Mouse (Mus musculus) embryonic facial prominence, embryonic 14.5 days (tissue): Measurements from ENCODE around the gene Faim2. TPM values are rescaled to one million over a fixed set of nuclear protein-coding genes. Genes with fewer than 3 reads are reported as not detected.

ENCODE experiments used
- ATAC-seq: fragments of 200-750 bp; cut with Nextera tagmentation; 2 replicates; pipeline ENCODE4 v1.8.0; 2017; ENCODE audit warnings: low read depth, moderate number of reproducible peaks, moderate TSS enrichment
- DNase-seq: peaks from one replicate; pipeline ENCODE4 v3.0.0-alpha.2; 2015; ENCODE audit warnings: low spot score
- H3K27ac ChIP-seq: fragments of 300-500 bp; sonication (generic); replicated peaks from 2 replicates; pipeline ENCODE4 v1.5.1; 2014; ENCODE audit warnings: low read depth, mild to moderate bottlenecking, low read length, moderate library complexity
- H3K27me3 ChIP-seq: fragments of 300-500 bp; sonication (generic); replicated peaks from 2 replicates; pipeline ENCODE4 v1.6.1; 2014; ENCODE audit warnings: low read length; ENCODE audit not compliant: control insufficient read depth, insufficient read depth
- H3K36me3 ChIP-seq: fragments of 300-500 bp; sonication (generic); 2 replicates; pipeline ENCODE4 v1.6.1; 2014; ENCODE audit warnings: low read length, mixed read lengths; ENCODE audit not compliant: control insufficient read depth, insufficient read depth
- H3K4me1 ChIP-seq: fragments of 300-500 bp; sonication (generic); 2 replicates; pipeline ENCODE4 v1.6.1; 2014; ENCODE audit warnings: antibody characterized with exemption, low read length; ENCODE audit not compliant: control insufficient read depth, insufficient read depth
- H3K4me2 ChIP-seq: fragments of 300-500 bp; sonication (generic); 2 replicates; pipeline ENCODE4 v1.6.1; 2014; ENCODE audit warnings: low read depth, mild to moderate bottlenecking, low read length, moderate library complexity, mixed read lengths
- H3K4me3 ChIP-seq: fragments of 300-500 bp; sonication (generic); 2 replicates; pipeline ENCODE4 v1.5.1; 2014; ENCODE audit warnings: low read depth, mild to moderate bottlenecking, low read length
- H3K9ac ChIP-seq: fragments of 300-500 bp; sonication (generic); 2 replicates; pipeline ENCODE4 v1.6.1; 2014; ENCODE audit warnings: low read depth, mild to moderate bottlenecking, low read length, moderate library complexity, mixed read lengths
- H3K9me3 ChIP-seq: fragments of 300-500 bp; sonication (generic); 2 replicates; pipeline ENCODE4 v1.6.1; 2016; ENCODE audit warnings: low read length; ENCODE audit not compliant: control insufficient read depth
- WGBS: fragments of 180-500 bp; shearing (Covaris S2); extraction: QIAGEN DNeasy Blood & Tissue Kit; methylation state at CpG from one replicate; pipeline ENCODE4 v1.1.7; 2014; 5-methylcytosine and 5-hydroxymethylcytosine counted together
- polyA plus RNA-seq: library from polyadenylated mRNA; unstranded; fragments of >200 nt; fragmentation: Nextera tagmentation; extraction: Ambion mirVana; gene quantifications from 2 replicates; pipeline ENCODE4 v1.2.1, GENCODE M21; 2014

Faim2 gene
- polyA plus RNA-seq, 1 experiment from 2014 or later: 1.1 TPM

DNA sequence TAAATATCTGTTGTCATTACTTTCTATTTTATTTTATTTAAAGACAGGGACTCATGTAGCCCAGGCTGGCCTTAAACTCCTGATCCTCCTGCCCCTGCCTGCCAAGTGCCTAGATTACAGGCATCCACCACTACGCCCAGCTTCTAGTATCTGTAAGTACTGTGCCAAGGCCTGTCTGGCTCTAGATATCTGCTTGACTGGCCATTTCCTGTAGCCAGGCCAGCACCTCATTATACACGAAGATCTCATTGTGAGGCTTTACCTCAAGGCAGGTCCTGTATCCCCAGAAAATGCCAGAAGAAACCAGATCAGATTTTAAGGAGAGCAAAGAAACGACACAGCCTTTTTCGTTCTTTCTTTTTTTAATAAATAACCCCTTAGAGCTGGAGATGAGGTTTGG, 58.2 kb downstream of the Faim2 start:
- Histone ChIP-seq H3K9ac (no peak overlapping the region), H3K27ac (no peak overlapping the region), H3K9me3 (no peaks in the 10 kb centered on the region), H3K36me3 (peaks cover 26% of the 10 kb centered on the region), H3K27me3 (no peaks in the 10 kb centered on the region), H3K4me3 (no peak overlapping the region), H3K4me2 (no peak overlapping the region), H3K4me1 (peaks cover 9% of the 10 kb centered on the region)
- DNase-seq: no peak
- ATAC-seq: no peak
- 88% methylated on average over 4 of the region's 4 CpGs for WGBS

DNA sequence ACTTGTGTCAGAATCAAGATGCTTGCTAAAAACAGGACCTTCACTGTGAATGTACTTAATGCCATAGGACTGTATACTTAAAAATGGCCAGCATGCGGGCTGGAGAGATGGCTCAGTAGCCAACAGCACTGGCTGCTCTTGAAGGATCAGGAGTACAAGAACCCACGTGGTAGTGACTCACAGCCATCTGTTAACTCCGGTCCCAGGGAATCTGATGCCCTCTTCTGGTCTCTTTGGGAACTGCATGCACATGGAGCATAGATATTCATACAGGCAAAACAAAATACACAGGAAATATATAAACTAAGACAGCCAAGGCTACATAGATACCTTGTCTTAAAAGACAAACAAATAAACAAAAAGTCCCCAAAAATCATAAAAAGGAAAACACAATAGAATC, 58.9 kb downstream of the Faim2 start:
- H3K4me2 ChIP-seq: no peak overlapping the region
- H3K4me1 ChIP-seq: peaks cover 8% of the 10 kb centered on the region
- 42% methylated on average over 3 of the region's 3 CpGs for WGBS
- no peak overlapping the region for H3K4me3 ChIP-seq
- peaks cover 26% of the 10 kb centered on the region for H3K36me3 ChIP-seq
- no peaks in the 10 kb centered on the region for H3K9me3 ChIP-seq
- no peak overlapping the region for H3K27ac ChIP-seq
- H3K9ac ChIP-seq: no peak overlapping the region
- ATAC-seq (no peak), DNase-seq (peak; percentile 71)
- H3K27me3 ChIP-seq: no peaks in the 10 kb centered on the region

DNA sequence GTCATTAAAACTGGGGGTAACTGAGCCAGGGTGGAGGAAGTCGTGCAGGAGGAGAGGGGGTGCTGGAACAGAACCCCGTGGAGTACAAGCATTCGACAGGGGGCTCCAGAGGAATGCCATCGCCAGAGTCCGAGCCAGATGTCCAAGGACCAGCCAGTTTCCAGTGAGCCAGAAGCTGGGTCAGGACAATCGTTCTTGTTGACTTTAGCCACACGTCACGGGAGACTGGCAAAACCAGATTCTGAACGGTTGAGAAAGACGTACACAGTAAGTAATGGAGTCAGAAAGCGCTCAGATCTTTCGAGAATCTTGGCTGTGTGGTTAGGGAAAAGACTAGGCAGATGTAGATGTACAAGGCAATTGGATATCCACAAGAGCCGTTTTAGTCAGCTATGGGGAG, 64.8 kb downstream of the Faim2 start:
- H3K4me1 ChIP-seq: peaks cover 4% of the 10 kb centered on the region
- H3K4me3 ChIP-seq: no peak overlapping the region
- H3K9ac ChIP-seq: no peak overlapping the region
- ATAC-seq (no peak), DNase-seq (no peak)
- peak overlapping the region; percentile 67; the same call in 1 of the 2 replicates for H3K27ac ChIP-seq
- 52% methylated on average over 13 of the region's 13 CpGs for WGBS
- no peak overlapping the region for H3K4me2 ChIP-seq
- no peaks in the 10 kb centered on the region for H3K27me3 ChIP-seq
- 0 out of 2 replicates have a peak, but pooled peaks cover 8% of the 10 kb centered on the region for H3K36me3 ChIP-seq
- H3K9me3 ChIP-seq: no peaks in the 10 kb centered on the region

DNA sequence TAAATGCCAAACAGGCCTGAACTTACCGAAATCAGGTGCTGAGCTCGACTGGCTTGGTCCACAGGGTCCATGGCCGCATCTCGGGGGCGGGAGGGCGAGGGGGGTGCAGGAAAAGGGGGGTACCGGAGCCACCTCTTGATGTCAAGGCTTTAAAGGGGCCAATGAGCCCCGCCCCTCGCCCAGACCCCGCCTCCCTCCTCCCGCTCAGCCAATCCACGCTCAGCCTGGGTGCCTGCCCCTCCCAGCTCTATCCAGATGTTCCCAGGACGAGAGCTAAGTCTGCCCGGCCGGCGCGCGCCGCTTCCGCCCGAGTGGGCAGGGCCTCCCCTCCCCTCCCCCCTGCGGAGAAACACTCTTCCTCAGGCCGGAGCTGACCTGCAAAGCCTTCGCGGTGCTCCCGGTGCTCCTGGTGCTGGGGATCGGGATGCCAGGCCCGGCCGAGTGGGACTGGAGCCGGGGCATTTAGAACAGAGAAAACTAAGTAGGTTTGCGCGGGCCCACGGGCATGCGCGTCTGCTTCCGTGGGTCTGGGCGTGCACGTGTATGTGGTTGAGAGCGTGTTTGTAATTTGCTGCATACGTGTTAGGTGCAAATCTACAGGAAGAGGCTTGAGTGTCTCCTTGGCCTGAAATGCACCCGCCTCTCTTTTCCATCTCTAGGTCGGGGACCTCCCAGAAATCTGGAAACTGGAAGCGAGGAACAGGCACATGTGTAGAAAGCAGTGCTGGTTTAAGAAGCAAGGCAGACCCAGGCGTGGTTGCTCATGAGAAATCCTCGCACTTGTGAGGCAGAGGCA, 70.2 kb downstream of the Faim2 start, which contains the start of gene Nckap5l:
Gene Nckap5l, minus strand, starts transcription at position 143 of the 796 bp plus-strand sequence.
- Histone ChIP-seq H3K4me2 (peak within 1 kb of the TSS; percentile 61), H3K27me3 (no peaks in the 10 kb centered on the region), H3K9me3 (no peaks in the 10 kb centered on the region), H3K4me3 (peak within 1 kb of the TSS; percentile 85), H3K36me3 (0 out of 2 replicates have a peak, but pooled peaks cover 20% of the 10 kb centered on the region), H3K9ac (peak within 1 kb of the TSS; percentile 84), H3K27ac (peak within 1 kb of the TSS; percentile 93), H3K4me1 (peaks cover 24% of the 10 kb centered on the region)
- WGBS: under 1% methylated on average over 29 of the region's 45 CpGs
- ATAC-seq (peak; percentile 95), DNase-seq (peak; percentile 97)

DNA sequence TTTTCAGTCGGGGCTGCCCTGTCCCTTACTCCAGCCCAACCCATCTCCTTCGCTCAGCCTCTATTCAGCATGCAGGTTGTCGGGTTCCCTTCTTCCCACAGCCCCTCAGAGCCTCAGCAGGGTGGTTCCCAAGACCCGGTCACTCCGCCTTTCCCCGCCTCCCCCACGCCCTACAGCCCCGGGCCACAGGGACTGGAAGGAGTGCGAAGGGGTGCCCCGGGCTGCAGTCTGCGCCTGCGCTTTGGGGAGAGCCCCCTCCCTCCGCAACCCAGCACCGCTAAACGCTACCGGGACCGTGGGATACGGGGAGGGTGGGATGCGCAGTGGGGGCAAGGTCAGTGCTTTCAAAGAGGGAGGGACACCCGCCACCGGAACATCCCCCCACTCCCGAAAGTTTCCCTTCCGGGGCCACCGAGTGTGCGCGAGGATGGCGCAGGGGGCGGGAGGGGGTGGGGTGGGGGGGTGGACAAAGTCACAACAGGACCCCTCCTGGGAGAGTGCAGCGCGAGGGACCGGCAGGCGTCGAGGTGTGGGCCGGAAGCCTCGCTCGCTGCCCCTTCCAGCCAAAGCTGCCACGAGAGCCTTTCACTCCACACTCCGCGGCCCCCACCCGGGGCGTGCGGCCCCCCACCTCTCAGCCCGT, 70.9 kb downstream of the Faim2 start:
- peaks cover 24% of the 10 kb centered on the region for H3K4me1 ChIP-seq
- H3K27me3 ChIP-seq: no peaks in the 10 kb centered on the region
- H3K36me3 ChIP-seq: 0 out of 2 replicates have a peak, but pooled peaks cover 27% of the 10 kb centered on the region
- H3K4me3 ChIP-seq: peak overlapping the region; percentile 85
- H3K9ac ChIP-seq: peak overlapping the region; percentile 84
- peak overlapping the region; percentile 61 for H3K4me2 ChIP-seq
- ATAC-seq: peak; percentile 80
- WGBS: under 1% methylated on average over 28 of the region's 43 CpGs
- peak overlapping the region; percentile 93 for H3K27ac ChIP-seq
- peak; percentile 82 for DNase-seq
- H3K9me3 ChIP-seq: no peaks in the 10 kb centered on the region

DNA sequence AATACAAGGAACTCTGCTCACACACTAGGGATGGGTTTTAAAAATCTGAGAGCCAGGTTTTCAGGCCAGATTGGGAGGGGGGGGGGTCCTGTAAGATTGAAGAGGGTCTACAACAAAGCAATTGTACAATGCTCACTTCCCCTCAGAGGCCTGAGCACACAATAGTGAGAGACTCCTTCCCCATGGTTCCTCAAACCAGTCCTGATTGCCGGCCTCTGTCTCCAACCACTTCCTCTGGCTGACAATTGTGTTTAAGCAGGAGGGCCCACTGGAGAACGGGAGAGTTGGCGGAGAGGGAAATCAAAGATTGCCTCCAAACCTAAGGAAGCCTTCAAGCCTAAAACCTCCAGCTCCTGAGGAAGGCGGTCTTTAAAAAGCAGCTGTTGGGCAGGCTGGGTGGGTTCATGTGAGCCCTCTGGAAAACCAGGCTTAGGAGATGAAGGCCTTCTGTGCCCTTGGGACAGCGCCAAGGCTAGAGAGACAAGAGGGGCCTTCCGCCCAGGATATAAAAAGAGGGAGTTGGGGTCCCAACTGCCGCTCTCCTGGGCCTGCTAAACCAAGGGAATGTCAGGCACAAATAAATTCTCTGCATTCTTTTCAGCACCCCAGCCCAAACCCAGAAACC, 71.5 kb downstream of the Faim2 start:
- Histone ChIP-seq H3K27ac (peak overlapping the region; percentile 93), H3K4me3 (peak overlapping the region; percentile 85), H3K9me3 (no peaks in the 10 kb centered on the region), H3K4me1 (peaks cover 24% of the 10 kb centered on the region), H3K9ac (peak overlapping the region; percentile 84), H3K4me2 (peak overlapping the region; percentile 61), H3K36me3 (0 out of 2 replicates have a peak, but pooled peaks cover 27% of the 10 kb centered on the region), H3K27me3 (no peaks in the 10 kb centered on the region)
- 7% methylated on average over 7 of the region's 7 CpGs for WGBS
- DNase-seq (peak; percentile 64), ATAC-seq (no peak)

DNA sequence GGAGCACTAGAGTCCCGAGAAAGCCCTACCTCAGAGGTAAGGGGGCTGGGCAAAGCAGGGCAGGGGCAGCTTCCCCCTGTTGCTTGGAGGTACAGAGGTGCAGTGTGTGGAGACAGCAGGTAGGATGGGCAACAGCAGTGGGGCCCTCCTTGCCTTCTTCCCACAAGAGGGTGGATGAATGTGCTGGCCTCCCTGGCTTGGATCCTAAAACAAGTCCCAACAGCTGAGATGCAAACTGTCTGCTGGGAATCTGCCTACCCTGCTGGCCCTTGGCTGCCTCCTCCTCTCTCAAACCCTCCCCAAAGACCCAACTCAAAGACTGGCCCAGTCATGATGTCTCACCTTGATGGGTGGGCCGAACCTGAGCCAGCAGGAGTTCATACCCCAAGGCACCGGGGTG, 72.5 kb downstream of the Faim2 start:
- H3K9ac ChIP-seq: no peak overlapping the region; the same call in 1 of the 2 replicates
- H3K36me3 ChIP-seq: peaks cover 31% of the 10 kb centered on the region; the same call in 1 of the 2 replicates
- no peaks in the 10 kb centered on the region for H3K9me3 ChIP-seq
- H3K4me2 ChIP-seq: peak overlapping the region; percentile 61
- WGBS: 64% methylated on average over 3 of the region's 3 CpGs
- H3K4me1 ChIP-seq: peaks cover 24% of the 10 kb centered on the region
- H3K27me3 ChIP-seq: no peaks in the 10 kb centered on the region
- DNase-seq (no peak), ATAC-seq (no peak)
- no peak overlapping the region for H3K27ac ChIP-seq
- H3K4me3 ChIP-seq: peak overlapping the region; percentile 85; the same call in 1 of the 2 replicates

DNA sequence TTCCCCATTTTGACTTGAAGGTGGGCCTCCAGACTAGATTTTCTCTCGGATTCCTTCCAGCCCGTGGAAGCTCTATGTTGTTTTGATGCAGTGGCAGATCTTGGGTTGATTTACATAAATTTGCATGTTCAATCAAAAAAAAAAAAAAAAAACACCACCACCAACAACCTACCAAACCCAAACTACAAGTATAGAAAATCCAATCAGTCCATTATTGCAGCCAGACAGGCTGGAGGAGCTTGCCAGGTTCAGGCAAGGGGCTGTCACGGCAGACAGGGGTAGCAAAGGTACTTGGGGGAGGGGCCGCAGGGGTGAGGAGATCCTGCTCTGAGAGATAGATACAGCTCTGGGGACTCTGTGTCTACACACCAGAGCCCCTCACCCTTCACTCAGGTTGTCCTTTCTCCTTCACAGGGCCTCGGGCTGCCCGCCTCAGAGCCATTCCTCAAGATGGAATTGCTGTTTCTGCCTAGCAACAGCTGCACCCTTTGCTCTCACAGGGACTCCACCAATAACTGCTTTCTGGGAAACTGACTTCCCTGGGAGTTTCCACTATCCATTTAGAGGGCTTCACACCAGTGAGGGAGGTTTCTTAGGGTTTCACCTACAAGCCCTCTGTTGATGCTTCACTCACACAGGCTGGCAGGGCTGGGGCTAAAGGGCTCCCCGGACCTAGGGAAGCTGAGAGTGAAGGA, 73.2 kb downstream of the Faim2 start:
- Histone ChIP-seq H3K9me3 (no peaks in the 10 kb centered on the region), H3K9ac (no peak overlapping the region), H3K4me2 (peak overlapping the region; percentile 61), H3K27me3 (no peaks in the 10 kb centered on the region), H3K4me1 (peaks cover 24% of the 10 kb centered on the region), H3K4me3 (no peak overlapping the region), H3K36me3 (peaks cover 31% of the 10 kb centered on the region; the same call in 1 of the 2 replicates), H3K27ac (no peak overlapping the region)
- 77% methylated on average over 7 of the region's 7 CpGs for WGBS
- ATAC-seq: no peak
- no peak for DNase-seq
